Mouse (Mus musculus) testis, postnatal 10 days (tissue): Measurements from ENCODE around the gene Ints1.
A peak's percentile ranks its signal among the peaks of the same experiment; 100 is the strongest.

Experiments used
- DNase-seq: peaks from one replicate; pipeline ENCODE4 v3.0.0; 2021; ENCODE audit warnings: low spot score

Gene Ints1

DNA sequence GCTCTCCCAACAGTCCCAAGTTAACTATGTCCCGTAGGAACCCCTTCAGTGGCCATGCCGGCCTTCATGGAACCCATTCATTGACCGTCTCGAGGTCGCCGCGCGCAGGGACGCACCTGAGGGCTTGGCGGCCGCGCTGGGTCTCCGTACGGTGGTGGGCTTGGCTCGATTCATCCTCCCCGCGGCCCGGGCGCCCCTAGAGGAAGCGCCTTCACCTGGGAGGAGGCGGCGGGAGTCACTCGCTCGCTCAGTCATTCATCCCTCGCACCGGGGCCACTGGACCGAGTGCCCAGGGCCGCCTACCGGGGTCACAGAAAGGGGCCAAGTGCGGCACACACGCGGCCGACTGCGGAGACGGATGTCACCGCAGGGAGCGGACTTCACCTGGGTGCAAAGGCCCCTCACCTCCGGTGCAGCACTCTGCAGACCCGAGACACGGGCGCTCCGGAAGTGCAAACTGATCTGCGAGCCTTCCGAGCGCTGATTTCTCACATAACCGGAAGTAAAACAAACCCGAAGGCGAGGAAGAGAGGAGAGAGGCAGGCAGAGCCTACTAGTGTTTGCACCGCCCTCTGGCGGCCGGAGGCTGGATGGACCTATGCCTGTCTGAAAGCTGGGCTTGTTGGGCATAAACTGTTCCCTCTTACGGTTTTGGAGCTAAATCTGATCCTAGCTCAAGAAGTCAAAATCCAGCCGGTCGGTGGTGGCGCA lies at the start of gene Ints1:
Gene Ints1, minus strand, starts transcription at position 459 of the 711 bp plus-strand sequence.
- DNase-seq: peak; percentile 98

DNA sequence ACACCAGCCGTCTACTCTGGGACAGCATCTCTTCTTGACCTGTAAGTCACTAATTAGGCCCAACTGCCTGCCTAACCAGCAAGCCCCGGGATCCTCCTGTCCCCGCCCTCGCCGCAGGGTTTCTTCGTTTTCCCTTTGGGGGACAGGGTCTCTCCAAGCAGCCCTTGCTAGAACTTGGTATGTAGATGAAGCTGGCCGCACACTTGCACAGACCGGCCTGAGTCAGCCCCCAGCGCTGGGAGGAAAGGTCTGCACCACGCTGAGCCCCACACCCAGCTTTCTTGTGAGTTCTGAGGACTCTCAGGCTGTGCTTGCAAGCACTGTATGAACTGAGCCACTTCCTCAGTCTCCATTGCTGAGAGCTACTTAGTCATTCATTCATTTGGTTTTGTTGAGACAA lies 49.1 kb upstream of the Ints1 start:
- DNase-seq: no peak

DNA sequence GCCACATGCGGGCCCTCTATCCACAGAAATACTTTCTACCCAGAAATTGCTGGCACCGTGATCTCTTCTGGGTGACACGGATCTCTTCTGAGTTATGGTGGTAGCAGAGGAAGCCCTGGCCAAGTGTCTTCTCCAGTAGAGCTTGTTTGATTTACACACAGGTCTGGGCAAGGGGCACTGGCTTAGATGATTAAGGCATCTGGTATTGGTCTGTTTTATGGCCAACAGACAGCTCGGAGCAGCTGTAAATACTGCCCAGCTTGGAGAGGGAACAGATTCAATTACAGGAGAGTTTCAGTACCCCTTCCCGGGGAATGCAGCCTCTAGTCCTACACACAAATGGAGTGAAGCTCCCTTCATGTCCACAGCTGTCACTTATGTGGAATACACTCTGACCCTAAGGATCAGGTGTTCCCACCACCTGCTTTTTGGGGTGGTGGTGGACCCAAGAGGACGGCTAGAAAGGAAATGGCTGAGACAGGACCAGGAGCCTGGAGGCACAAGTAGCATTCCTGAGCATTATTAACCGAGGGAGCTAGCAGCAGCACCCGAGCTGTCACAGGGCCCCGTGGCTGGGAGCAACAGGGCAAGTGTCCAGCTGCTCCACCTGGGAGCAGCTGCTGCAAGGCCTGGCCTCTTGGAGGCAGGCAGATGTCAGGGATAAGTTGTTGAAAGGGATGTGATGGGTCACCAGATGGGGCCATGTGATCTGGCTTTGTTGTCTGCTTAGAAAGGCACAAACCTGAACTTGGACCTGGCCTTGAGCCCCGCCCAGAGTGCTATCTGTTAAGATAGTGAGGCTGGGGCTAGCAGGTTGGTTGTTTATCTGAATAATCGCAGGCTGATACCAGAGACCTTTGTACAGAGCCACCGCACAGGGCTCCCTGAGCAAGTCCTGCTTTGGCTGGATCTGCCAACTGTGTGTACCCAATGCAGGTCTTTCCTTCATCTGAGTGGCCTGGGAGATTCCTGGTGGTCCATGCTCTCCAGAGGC lies 46.3 kb upstream of the Ints1 start:
- DNase-seq: no peak

DNA sequence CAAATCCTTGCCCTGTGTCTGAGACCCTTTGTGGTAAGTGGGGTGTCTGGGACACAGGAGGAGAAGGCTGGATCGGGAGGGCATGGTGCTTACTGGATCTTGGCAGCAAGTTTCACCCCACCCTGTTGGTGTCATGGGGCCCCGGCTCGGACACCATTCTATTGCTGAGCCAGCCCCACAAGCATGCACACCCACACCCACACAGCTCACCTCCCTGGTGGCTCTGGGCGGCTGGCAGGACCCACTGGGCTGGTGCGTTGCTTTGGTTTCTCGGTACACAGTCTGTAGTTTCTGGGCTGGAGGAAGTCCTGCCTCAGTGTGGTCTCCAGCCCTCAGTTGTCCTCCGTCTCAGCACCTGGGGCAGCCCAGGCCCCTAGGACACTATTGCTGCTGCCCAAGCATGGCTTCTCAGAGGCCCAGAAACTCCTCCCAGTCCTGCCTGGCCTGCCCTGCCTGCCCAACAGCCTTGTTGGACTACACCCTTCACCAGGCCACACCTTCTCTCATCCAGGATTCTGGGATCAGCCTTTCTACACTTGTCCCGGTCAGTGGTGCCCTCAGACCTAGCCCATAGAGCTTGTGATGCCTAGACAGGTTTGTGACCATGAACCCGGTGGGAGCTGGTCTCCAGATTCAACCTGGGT lies 44.2 kb upstream of the Ints1 start, which contains the start of gene Tmem184a:
Gene Tmem184a, minus strand, starts transcription at position 380 of the 644 bp plus-strand sequence.
- no peak for DNase-seq

DNA sequence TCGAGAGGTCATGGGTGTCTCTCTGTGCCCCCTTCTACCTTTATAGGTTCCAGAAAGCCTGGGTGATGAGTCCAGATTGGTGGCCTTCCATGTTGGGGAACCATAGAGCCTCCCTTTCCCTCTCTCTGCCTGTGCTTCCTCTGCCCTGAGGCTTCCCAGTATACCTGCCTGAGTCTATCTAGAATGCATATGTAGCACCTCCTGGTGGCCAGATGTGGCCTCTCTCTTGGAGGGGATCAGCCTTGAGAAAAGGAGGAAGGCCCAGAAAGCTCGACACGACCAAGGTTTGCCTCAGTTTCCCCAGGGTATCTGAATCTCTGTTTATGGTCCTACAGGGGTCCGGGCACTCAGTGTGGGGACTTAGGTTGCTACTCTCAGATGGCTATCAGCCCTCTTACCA lies 43.3 kb upstream of the Ints1 start:
- peak; percentile 78 for DNase-seq

DNA sequence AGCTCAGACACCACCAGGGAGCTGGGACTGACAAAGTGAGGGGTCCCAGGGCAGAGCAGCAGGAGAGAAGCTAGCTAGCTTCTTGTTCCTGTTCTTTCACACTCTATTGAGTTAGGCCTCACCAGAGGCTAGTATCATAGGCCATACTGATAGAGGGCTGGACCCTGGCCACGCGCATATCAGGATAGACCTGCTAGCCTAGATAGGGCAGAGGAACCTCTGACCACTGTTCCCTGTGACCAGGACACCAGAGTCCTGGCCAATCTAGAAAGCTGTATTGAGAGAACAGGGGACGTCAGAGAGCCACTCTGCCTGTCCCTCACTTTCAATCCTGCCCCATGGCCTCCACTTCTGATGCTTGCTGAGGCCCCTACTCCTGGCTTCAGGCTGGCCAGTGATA lies 42.6 kb upstream of the Ints1 start:
- no peak for DNase-seq

DNA sequence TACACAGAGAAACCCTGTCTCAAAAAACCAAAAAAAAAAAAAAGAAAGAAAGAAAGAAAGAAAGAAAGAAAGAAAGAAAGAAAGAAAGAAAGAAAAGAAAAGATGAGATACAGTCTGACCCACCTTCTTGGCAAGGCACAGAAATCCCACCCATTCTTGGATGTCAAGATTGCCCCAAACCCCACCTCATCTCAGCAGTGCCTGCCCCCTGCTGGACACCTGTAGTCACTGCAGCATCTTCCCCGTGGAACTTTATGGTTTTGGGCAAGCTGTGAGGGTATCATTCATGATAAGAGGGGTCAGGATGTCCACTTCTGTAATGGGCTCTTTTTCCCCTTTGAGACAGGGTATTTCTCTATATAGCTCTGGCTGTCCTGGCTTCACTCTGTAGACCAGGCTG lies 41.8 kb upstream of the Ints1 start:
- DNase-seq: peak; percentile 61

DNA sequence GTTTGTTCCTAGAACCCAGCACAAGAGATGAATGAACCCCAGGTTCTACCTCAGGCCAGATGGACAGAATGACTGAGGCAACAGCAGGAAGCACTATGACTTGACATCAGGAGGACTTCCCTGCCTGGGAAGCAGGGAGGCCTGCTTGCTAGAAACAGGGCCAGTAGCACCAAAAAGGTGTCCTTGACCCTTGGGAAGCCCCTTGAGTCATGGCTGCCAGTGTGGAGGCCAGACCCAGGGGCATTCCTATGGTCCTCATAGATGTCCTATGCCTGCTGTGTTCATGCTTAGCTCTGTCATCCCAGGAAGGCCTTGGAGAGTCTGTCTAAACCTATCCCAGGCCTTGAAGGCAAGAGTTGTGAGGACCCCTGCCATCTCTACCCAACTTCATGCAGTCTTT lies 41.0 kb upstream of the Ints1 start:
- DNase-seq: peak; percentile 43

DNA sequence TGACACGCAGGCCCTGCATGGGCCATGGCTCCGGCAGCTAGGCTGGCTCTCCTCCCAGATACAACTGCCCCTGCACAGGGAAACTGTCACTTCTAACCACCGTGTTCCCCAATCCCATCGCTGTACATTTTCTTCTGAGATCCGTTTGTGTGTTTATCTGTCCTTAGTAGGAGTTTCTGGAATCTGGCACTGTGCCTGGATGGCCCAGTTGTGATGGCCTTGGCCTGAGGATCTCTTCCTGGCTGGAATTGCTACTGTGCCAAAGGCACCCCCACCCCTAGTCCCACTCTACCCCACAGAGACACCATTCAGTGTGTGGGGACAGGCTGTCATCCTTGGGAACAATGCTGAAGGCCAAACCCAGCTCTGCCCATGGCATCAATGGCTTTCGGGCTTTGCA lies 40.5 kb upstream of the Ints1 start:
- DNase-seq: peak; percentile 81

DNA sequence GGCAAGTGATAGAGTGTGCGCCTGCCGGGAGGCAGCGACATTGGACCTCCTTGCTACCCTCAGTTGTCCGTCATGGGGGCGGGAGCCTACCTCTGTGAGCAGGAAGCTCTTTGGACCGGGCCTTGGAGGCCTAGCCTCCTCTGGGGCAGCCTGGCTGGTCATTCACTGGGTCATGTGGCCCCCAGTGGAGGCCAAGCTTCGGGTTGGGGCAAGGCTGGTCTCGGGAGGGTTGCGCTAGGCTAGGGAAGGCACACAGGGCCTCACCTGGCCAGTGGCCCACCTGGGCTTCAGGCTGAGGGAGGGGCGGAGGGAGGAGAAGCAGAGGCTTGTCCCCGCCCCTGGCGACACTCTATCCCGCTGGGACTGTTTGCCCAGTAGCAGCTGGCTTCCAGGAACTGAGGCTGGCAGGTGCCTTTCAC lies 38.5 kb upstream of the Ints1 start:
- peak; percentile 60 for DNase-seq

DNA sequence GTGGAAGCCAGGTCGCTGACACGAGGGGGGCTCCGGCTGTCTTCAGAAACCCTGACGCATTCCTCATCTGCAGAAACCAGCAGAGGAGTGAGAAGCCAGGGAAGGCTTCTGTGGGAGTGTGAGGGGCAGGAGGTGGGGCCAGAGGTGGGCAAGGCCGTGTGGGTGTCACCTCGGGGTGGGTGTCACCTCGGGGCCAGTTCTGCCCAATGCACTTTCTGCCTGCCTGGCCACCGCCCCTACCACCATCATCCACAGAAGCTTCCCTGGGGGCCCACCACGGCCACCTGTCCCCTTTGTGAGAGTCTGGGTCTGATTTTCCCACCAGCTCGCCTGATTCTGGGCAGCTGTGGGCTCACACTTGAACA lies 37.6 kb upstream of the Ints1 start:
- DNase-seq: peak; percentile 73

DNA sequence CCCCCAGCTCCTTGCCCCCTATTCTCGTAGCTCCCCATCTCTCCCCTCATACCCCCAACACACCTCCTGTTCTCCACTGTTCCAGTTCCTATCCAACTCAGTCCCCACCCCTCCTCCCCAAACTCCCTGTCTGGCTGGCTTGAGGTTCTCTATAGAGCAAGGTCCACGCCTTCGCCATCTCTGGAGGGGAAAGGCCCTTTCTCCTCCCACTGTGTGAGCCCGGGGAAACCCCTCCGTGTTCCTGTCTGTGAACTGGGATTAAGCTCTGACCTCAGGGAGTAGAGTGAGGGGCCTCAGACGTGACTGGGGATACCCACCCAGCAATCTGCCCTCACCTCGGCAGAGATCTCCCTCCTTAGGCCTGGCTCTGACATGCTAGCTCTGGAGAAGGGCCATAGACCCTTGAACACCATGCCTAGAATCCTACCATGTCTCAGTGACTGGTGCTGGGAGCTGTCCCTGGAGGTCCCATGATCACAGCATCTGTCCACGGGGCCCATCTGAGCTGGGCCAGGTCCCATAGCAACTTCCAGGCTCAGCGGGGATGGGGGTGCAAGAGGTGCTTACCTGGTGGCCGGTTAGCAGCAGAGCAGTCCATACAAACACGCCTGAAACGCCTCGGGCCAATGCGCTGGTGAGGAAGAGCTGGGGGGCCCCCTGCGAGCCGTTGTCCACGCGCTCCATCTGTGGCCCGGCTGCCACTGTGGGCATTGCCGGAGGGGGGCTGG lies 37.1 kb upstream of the Ints1 start:
- no peak for DNase-seq

DNA sequence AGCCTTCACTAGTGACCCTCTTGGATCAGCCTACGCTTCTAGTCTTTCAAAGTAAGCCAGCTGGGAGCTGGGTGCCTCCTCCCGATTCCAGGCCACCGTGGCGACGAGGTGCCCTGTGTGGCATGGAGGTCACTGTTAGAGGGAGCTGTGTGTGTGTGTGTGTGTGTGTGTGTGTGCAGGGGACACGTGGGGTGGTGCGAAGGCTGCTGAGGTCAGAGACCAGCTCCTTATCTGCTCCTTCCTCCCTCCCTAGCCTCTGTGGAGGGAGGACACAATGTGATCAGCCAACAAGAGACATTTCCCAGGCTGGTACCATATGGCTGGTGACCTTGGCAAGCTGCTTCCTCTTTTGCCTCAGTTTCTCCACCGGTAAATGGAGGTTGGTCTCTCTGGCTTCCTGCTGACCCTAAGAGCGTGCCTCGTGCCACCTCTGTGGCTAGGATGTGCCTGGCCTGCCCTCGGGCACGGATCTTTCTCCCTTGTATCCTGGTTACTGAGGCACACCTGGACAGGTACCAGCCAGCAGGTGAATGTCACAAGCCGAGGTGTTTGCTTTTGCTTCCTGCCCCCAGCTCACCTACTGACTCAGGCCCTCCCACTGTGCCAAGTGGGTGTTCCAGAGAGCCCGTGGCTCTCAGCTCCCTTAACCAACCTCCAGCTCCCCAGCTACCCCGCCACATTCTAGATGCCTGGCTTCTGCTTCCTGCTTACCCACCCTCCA lies 36.4 kb upstream of the Ints1 start:
- DNase-seq: peak; percentile 66

DNA sequence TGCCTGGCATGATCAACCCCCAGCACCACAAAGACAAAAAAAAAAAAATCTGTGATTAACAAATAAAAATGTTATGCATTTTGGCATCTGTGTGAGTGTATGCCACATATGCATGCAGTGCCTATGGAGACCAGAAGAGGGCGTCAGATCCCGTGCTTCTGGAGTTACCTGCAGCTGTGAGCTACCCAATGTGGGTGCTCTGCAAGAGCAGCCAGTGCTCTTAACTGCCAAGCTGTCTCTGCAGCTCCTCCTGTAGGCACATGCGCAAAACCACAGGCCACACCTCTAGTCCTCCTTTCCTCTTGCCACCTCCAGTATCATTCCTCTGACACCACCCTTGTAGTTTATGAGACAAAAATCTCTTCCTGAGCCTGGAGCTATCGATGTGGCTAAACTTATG lies 33.9 kb upstream of the Ints1 start:
- DNase-seq: peak; percentile 73

DNA sequence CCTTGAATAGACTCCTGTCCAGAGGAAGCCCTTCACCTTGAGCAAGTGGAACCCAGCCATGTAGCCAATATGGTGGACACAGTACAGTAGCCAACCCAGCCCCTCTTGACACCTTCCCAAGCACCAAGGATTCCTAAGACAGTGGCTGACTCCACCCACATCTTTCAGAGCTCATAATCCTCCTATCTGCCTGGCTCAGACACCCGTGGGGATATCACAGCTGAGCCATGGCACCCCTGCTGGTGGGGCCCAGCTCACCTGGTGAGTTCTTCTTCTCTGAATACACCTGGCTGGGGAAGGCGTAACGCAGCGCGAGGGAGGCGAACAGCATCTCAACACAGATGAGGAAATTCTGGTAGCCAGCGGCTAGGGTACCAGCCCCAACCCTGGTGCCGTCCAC lies 30.4 kb upstream of the Ints1 start:
- peak; percentile 48 for DNase-seq

DNA sequence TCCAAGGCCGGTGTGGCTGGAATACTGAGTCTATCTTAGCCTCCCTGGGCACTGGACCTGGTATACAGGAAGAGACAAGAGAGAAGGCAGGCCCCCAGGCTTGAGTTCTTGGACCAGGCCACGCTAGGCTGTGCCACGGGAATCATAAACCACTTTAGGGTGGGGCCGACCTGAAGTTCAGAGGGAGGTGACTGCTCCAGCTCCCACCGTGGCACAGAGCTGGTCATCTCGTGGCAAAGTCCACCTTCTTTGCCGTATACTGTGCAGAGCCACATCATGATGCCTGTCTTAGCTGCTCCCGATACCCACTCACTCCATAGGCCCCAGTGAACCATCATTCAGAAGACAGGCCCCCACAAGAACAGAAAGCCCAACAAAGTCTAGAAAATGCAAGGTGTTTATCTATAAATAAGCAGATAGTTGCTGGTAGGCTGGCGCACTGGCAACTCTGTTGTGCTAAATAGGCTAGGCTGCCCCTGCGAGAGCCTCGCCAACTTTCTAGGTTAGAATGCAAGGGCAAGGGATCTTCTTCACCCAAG lies 29.2 kb upstream of the Ints1 start:
- DNase-seq: peak; percentile 64

DNA sequence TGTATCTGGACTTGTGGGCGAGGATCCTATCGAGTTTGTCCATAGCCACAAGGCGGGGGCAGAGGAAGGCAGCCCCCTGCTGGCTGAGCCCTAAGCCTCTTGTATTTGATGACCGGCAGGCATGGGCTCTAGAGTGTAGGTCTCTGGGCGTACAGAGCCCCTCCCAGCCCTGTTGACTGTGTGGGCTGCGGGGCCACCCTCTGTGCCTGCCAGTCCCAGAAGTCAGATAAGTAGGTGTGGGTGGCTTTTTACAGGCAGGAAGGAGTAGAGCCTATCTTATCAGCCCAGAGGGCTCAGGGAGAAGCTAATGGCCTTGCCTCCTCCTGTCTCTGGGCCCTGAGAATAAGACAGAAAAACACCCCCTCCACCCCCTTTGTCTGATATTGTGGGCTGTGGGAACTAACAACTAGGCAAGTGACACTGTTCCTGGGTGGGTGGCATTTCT lies 28.7 kb upstream of the Ints1 start:
- DNase-seq: peak; percentile 76

DNA sequence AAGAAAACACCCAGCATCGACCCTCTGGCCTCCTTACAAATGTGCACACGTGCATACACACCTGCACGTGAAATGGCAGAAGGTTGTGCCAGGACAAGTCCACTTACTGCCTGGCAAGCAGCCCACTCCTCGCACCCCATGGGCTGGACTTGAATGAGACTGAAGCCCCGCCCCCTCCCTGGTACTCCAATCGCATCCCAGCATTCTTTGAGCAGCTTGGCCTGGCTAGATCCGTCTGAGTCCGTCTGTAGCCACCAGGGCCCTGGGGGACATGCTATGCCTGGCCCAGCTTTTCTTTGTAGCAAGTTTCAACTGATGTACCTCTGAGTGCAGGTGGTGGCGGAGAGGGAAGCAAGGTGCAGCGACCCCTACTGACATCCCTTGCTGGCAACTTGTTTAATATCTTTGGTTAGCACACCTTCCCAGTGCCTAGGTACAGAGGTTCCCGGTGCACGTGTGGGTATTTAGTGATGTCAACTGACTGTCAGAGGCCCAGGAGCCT lies 28.2 kb upstream of the Ints1 start:
- DNase-seq: peak; percentile 93

DNA sequence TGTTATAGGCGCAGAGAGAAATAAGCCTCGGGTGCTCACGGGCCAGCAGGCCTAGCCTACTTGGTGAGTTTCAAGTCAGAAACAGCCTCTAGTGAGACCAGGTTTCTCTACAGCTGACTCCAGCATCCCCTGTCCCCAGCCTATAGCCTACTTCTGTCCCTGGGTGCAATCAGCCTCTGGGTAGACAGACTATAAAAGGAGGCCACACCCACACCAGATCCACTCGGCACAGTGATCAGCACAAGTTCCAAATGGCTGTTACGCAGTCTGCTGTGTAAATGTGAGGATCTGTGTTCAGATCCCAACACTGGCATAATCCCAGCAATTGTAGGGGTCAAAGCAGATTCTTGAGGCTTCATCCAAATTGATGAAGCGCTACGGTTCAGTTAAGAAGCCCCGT lies 27.7 kb upstream of the Ints1 start:
- DNase-seq: peak; percentile 43

DNA sequence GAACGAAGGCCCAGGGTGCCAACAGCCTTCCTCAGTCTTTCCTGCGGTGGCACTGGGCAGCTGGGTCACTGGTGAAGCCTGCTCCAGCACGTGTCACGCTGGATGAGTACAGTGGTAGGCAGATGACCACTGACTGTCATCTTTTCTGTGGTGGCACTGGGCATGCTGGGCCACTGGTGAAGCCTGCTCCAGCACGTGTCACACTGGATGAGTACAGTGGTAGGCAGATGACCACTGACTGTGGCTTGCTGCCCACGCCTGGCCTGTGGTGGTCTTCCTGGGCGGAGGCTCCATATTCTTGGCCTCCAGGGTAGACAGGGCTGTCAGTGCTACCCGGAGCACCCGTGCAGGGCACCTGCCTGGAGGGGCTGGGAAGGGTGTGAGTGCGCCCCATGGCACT lies 26.4 kb upstream of the Ints1 start:
- DNase-seq: peak; percentile 56

DNA sequence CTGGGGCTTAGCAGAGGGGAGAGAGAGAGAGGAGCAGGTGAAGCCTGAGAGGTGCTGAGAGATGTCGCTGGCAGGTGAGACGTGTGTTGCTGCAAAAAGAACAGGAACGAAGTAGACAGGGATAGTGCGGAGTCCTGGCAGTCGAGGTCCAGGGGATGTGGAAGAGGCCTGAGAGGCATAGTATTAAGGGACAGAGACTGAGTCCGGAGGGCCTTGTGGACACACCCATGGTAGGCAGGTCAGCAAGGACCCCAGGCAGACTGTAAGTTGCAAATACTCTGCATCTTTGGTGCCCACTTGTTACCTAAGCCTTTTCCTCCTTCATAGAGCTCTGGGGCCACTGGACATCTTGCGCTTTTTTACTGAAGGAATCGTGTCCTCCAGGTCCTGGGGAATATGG lies 25.8 kb upstream of the Ints1 start:
- no peak for DNase-seq
